Mouse (Mus musculus): ENCODE measurements around the gene Mef2a.

DNA sequence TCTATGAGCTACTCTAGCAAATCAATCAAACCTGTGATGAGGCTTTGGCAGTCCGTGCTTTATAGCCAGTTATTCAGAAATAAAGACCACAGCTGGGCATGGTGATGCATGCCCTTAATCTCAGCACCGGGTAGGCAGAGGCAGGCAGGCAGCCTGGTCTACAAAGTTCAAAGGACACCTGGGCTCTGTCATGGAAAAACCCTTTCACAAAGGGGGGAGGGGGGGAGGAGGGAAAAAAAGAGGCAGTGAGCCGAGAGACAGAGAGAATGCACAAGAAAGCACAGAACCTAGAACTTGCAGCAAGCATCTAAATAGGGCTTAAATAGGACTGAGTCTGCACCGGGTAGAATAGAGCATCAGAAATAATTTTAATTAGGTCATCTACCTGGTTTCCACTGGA is 19.7 kb downstream of the Mef2a start:
- TF ChIP-seq CTCF (IDR thresholded peaks at IDR 0.05 in 2 of 3, conservative IDR thresholded peaks at IDR 0.05 in 1 of 3; ENCODE audit: control insufficient read depth in 1 of 3, insufficient read depth in 1 of 3, low read depth in 2 of 3, low read length in 3 of 3, poor library complexity in 1 of 3, severe bottlenecking in 1 of 3) (no peak), MYB (IDR thresholded peaks at IDR 0.05; ENCODE audit: low read depth, low read length) (no peak), SIN3A (IDR thresholded peaks at IDR 0.05; ENCODE audit: low read length) (no peak), ELF1 (IDR thresholded peaks at IDR 0.05; ENCODE audit: low read depth, low read length) (no peak), TAL1 (IDR thresholded peaks at IDR 0.05; ENCODE audit: low read length) (no peak), ETS1 (IDR thresholded peaks at IDR 0.05; ENCODE audit: low read depth, low read length) (no peak), GATA1 (IDR thresholded peaks at IDR 0.05; ENCODE audit: low read depth, low read length) (no peak), TBP (IDR thresholded peaks at IDR 0.05; ENCODE audit: low read depth, low read length) (no peak), MXI1 (IDR thresholded peaks at IDR 0.05; ENCODE audit: low read depth, low read length) (no peak), USF1 (IDR thresholded peaks at IDR 0.05; ENCODE audit: low read depth, low read length) (no peak), POLR2A (IDR thresholded peaks at IDR 0.05; ENCODE audit: control insufficient read depth in 1 of 2, insufficient read depth in 1 of 2, low read depth in 1 of 2, low read length in 2 of 2, poor library complexity in 1 of 2) (no peak), POLR2AphosphoS5 (IDR thresholded peaks at IDR 0.05; ENCODE audit: borderline replicate concordance, low read depth, low read length) (no peak)

All from MEL (cell line).